Mouse (Mus musculus) heart, postnatal 0 days (tissue): ENCODE data around the gene Agr2. TPM values are rescaled to one million over a fixed set of nuclear protein-coding genes. Genes with fewer than 3 reads are reported as not detected.

Experiments
- ATAC-seq: fragments of 200-750 bp; cut with Nextera tagmentation; 2 replicates; pipeline ENCODE4 v1.8.0; 2017; ENCODE audit warnings: low read depth, moderate number of reproducible peaks, moderate library complexity; ENCODE audit not compliant: insufficient read depth
- DNase-seq: peaks from one replicate; pipeline ENCODE4 v3.0.0-alpha.2; 2016; ENCODE audit warnings: low spot score
- H3K27ac ChIP-seq: fragments of 300-500 bp; sonication (generic); 2 replicates; pipeline ENCODE4 v1.5.1; 2014; ENCODE audit warnings: low read depth, mild to moderate bottlenecking
- H3K27me3 ChIP-seq: fragments of 300-500 bp; sonication (generic); 2 replicates; pipeline ENCODE4 v1.6.1; 2014; ENCODE audit warnings: low read length, mixed read lengths; ENCODE audit not compliant: control insufficient read depth, insufficient read depth
- H3K36me3 ChIP-seq: fragments of 300-500 bp; sonication (generic); replicated peaks from 2 replicates; pipeline ENCODE4 v1.6.1; 2014; ENCODE audit warnings: low read length, mixed read lengths; ENCODE audit not compliant: control insufficient read depth, insufficient read depth
- H3K4me1 ChIP-seq: fragments of 300-500 bp; sonication (generic); 2 replicates; pipeline ENCODE4 v1.6.1; 2014; ENCODE audit warnings: antibody characterized with exemption; ENCODE audit not compliant: control insufficient read depth, insufficient read depth
- H3K4me2 ChIP-seq: fragments of 300-500 bp; sonication (generic); 2 replicates; pipeline ENCODE4 v1.6.1; 2014; ENCODE audit warnings: low read depth, mild to moderate bottlenecking, low read length, moderate library complexity
- H3K4me3 ChIP-seq: fragments of 300-500 bp; sonication (generic); 2 replicates; pipeline ENCODE4 v1.5.1; 2014; ENCODE audit warnings: low read depth, low read length
- H3K9ac ChIP-seq: fragments of 300-500 bp; sonication (generic); replicated peaks from 2 replicates; pipeline ENCODE4 v1.6.1; 2014; ENCODE audit warnings: low read depth, low read length, mixed read lengths
- H3K9me3 ChIP-seq: fragments of 300-500 bp; sonication (generic); replicated peaks from 2 replicates; pipeline ENCODE4 v1.6.1; 2016; ENCODE audit warnings: low read length; ENCODE audit not compliant: control insufficient read depth
- CTCF ChIP-seq: IDR thresholded peaks from 2 replicates; pipeline ENCODE4 v1.5.1; 2016; ENCODE audit warnings: antibody characterized with exemption, control low read depth, low read depth
- EP300 ChIP-seq: IDR thresholded peaks from 2 replicates; pipeline ENCODE4 v1.6.1; 2016; ENCODE audit warnings: antibody characterized with exemption, low read depth
- WGBS: fragments of 180-500 bp; shearing (Covaris S2); extraction: QIAGEN DNeasy Blood & Tissue Kit; methylation state at CpG from one replicate; pipeline ENCODE4 v1.1.7; 2014; 5-methylcytosine and 5-hydroxymethylcytosine counted together
- polyA plus RNA-seq: library from polyadenylated mRNA; unstranded; fragments of >200 nt; fragmentation: Nextera tagmentation; extraction: Ambion mirVana; gene quantifications from 2 replicates; pipeline ENCODE4 v1.2.1, GENCODE M21; 2015
- total RNA-seq: library from RNA; depleted of rRNA; stranded (reverse); fragments of >200 nt; gene quantifications from 2 replicates; pipeline ENCODE4 v1.2.3, GENCODE M21; 2014; ENCODE audit warnings: low replicate concordance; rRNA removed

Gene Agr2
- total RNA-seq = not detected in 2 replicates
- 11.1 TPM in 1 of 2 replicates, not detected in the other for polyA plus RNA-seq

- 70% methylated on average over 9 of the region's 9 CpGs for WGBS
Measured at GRCm38 (mm10) chr12:35992711-35993110, at the start of gene Agr2. Agr2 (plus strand) TSS chr12:35992907.

DNA sequence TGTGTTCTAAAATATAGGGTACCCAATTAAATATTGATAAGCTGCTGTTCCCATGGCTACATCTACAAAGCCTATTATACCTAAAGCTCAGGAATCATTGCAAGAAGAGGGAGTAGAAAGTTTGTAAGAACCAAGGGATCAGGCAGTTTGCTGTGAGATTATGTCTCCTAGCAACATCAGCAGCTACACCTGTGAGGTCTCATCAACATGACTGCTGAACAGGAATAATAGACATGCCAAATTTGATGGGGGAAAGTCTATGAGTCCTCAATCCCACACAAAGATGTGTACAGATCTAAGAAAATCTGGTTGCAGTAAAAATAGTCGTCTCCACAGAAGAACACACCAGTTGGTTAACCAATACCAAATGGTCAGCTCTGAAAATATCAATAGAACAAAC, 41.0 kb upstream of the Agr2 start:
- Histone ChIP-seq H3K27ac (no peak overlapping the region), H3K9ac (no peak overlapping the region), H3K4me3 (no peak overlapping the region), H3K27me3 (no peaks in the 10 kb centered on the region), H3K36me3 (no peaks in the 10 kb centered on the region), H3K4me1 (no peaks in the 10 kb centered on the region), H3K4me2 (no peak overlapping the region), H3K9me3 (no peaks in the 10 kb centered on the region)
- no peak for ATAC-seq
- TF ChIP-seq CTCF = no peak
- TF ChIP-seq EP300 = no peak
- DNase-seq = no peak
- WGBS = 72% methylated on average over 1 of the region's 1 CpGs

More at GRCm38 (mm10) chr12:35992711-35993110, at the start of gene Agr2:
- Histone ChIP-seq H3K4me3 (no peak within 1 kb of the TSS), H3K27ac (no peak within 1 kb of the TSS), H3K4me2 (no peak within 1 kb of the TSS), H3K36me3 (no peaks in the 10 kb centered on the region), H3K4me1 (no peaks in the 10 kb centered on the region), H3K9ac (no peak within 1 kb of the TSS), H3K9me3 (no peaks in the 10 kb centered on the region), H3K27me3 (no peaks in the 10 kb centered on the region)
- DNase-seq (no peak), ATAC-seq (no peak)
- TF ChIP-seq EP300 (no peak), CTCF (no peak)

- H3K4me2 ChIP-seq = no peak overlapping the region
- H3K36me3 ChIP-seq = no peaks in the 10 kb centered on the region
- no peaks in the 10 kb centered on the region for H3K4me1 ChIP-seq
- ATAC-seq (no peak), DNase-seq (no peak)
- H3K9ac ChIP-seq = no peak overlapping the region
- H3K27me3 ChIP-seq = no peaks in the 10 kb centered on the region
- no peak overlapping the region for H3K4me3 ChIP-seq
- H3K27ac ChIP-seq = no peak overlapping the region
- H3K9me3 ChIP-seq = no peaks in the 10 kb centered on the region
- WGBS = 51% methylated on average over 2 of the region's 2 CpGs
- no peak for TF ChIP-seq EP300
- TF ChIP-seq CTCF = peak; percentile 28; the same call in 1 of the 2 replicates
Measured at GRCm38 (mm10) chr12:35957235-35957634, 35.5 kb upstream of the Agr2 start.

GRCm38 (mm10) chr12:35966098-35966767, 26.5 kb upstream of the Agr2 start:
- Histone ChIP-seq H3K27ac (no peak overlapping the region), H3K9ac (no peak overlapping the region), H3K4me2 (no peak overlapping the region), H3K4me3 (no peak overlapping the region), H3K27me3 (no peaks in the 10 kb centered on the region), H3K36me3 (no peaks in the 10 kb centered on the region), H3K4me1 (no peaks in the 10 kb centered on the region), H3K9me3 (no peaks in the 10 kb centered on the region)
- no peak for ATAC-seq
- WGBS = 44% methylated on average over 7 of the region's 7 CpGs
- TF ChIP-seq EP300 (no peak), CTCF (no peak)
- no peak for DNase-seq

DNA sequence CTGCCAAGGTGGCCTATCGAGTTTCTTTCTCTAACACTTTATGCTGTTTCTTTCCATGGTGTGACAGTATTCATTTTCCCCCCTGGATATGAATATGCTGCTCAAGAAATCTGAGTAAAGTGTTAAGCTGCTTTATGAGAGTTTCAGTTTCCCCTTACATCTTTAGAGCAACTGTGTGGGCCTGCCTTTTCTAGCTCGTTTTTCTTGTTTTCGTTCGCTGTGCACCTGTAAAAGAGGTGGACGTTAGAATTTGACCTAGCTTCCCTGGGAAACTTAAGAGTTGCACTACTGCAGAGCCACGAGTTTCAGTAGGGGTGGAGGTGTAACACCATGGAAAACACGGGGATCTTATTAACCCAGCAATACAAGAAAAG, 26.0 kb upstream of the Agr2 start:
- H3K4me3 ChIP-seq = no peak overlapping the region
- H3K9me3 ChIP-seq = no peaks in the 10 kb centered on the region
- no peak overlapping the region for H3K27ac ChIP-seq
- DNase-seq = no peak
- TF ChIP-seq EP300 (no peak), CTCF (no peak)
- no peak overlapping the region for H3K4me2 ChIP-seq
- H3K9ac ChIP-seq = no peak overlapping the region
- H3K36me3 ChIP-seq = no peaks in the 10 kb centered on the region
- no peak for ATAC-seq
- no peaks in the 10 kb centered on the region for H3K4me1 ChIP-seq
- WGBS = 69% methylated on average over 7 of the region's 7 CpGs
- no peaks in the 10 kb centered on the region for H3K27me3 ChIP-seq

- TF ChIP-seq EP300 (no peak), CTCF (no peak)
- 83% methylated on average over 3 of the region's 3 CpGs for WGBS
- H3K36me3 ChIP-seq = no peaks in the 10 kb centered on the region
Measured at GRCm38 (mm10) chr12:35975898-35976297, 16.8 kb upstream of the Agr2 start.

More at GRCm38 (mm10) chr12:35975898-35976297, 16.8 kb upstream of the Agr2 start:
- DNase-seq (no peak), ATAC-seq (no peak)
- Histone ChIP-seq H3K9me3 (no peaks in the 10 kb centered on the region), H3K4me3 (no peak overlapping the region), H3K4me2 (no peak overlapping the region), H3K27ac (no peak overlapping the region), H3K27me3 (no peaks in the 10 kb centered on the region), H3K9ac (no peak overlapping the region), H3K4me1 (no peaks in the 10 kb centered on the region)
